Mouse (Mus musculus): ENCODE measurements around the gene Zfp276.

DNA sequence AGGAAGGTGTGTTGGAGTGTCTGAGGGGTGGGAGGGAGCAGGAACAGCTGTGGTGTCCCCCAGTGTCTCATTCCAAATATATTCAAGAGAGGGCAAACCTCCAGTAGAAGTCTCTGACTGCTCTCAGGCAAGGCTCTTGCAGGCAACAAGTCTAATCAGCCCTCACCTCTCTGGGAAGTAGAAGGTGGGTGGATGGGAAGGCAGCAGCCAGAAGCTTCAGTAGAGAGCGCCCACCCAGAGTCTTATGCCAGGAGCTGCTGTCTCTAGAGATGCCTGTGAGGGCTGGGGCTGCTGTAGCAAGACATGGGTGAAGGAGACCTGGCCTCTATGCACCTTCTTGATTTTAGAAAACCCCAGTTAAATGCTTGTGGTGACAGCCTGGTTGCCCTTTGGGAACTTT lies 25.6 kb upstream of the Zfp276 start:
- TF ChIP-seq MAFK (IDR thresholded peaks at IDR 0.05; ENCODE audit: insufficient read depth, low read depth, low read length), result no peak
- TF ChIP-seq ZNF384 (IDR thresholded peaks at IDR 0.05; ENCODE audit: low read depth, low read length), result no peak
